Mouse (Mus musculus) megakaryocyte, embryonic 14.5 days (primary cell): ENCODE measurements around the gene Gm20388.

Experiments
- FLI1 ChIP-seq: IDR thresholded peaks from 2 replicates; pipeline ENCODE4 v1.6.1; 2012; ENCODE audit warnings: low read length, inconsistent platforms, mixed read lengths
- GATA1 ChIP-seq: IDR thresholded peaks from 3 replicates; pipeline ENCODE4 v1.6.1; 2012; ENCODE audit warnings: mixed read lengths, low read length, inconsistent platforms, borderline replicate concordance

- TF ChIP-seq GATA1 (no peak), FLI1 (no peak)
Measured at GRCm38 (mm10) chr8:121973906-121974305, 2063.3 kb downstream of the Gm20388 start.
